Mouse (Mus musculus): ENCODE measurements around the gene Galnt10. TPM values are rescaled to one million over a fixed set of nuclear protein-coding genes. Genes with fewer than 3 reads are reported as not detected.

The Galnt10 gene
- polyA plus RNA-seq, 1 experiment from 2014 or later: 8.8 TPM

DNA sequence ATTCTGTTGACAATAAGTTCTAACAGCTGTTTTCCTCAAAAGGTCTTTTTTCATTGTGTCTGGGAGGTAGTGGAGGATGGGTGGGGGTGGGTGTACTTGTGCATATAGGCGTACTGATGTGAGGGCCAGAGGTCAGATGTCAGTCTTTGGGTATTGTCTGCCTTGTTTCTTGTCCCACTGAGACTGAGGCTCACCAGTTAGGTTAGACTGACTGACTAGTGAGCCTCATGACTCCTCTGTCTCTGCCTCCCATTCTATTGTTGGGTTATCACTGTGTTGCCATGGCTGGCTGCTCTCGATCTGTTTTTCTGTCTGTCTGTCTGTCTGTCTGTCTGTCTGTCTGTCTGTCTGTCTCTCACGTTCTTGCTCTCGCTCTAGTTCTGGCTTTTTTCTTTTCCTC, 9.1 kb downstream of the Galnt10 start:
- Histone ChIP-seq H3K9ac (no peak overlapping the region), H3K4me3 (replicated peaks; ENCODE audit: low read length) (no peak overlapping the region), H3K9me3 (ENCODE audit: control insufficient read depth, low read length) (no peaks in the 10 kb centered on the region), H3K36me3 (replicated peaks; ENCODE audit: control insufficient read depth, insufficient read depth) (no peaks in the 10 kb centered on the region), H3K4me2 (replicated peaks) (no peak overlapping the region), H3K27ac (no peak overlapping the region), H3K27me3 (ENCODE audit: control insufficient read depth, insufficient read depth, low read length) (no peaks in the 10 kb centered on the region), H3K4me1 (replicated peaks; ENCODE audit: control insufficient read depth, insufficient read depth, low read length) (peaks cover 24% of the 10 kb centered on the region)
- WGBS: 16% methylated on average over 4 of the region's 4 CpGs
- ATAC-seq (ENCODE audit: low FRiP score) (no peak), DNase-seq (ENCODE audit: low spot score) (no peak)

DNA sequence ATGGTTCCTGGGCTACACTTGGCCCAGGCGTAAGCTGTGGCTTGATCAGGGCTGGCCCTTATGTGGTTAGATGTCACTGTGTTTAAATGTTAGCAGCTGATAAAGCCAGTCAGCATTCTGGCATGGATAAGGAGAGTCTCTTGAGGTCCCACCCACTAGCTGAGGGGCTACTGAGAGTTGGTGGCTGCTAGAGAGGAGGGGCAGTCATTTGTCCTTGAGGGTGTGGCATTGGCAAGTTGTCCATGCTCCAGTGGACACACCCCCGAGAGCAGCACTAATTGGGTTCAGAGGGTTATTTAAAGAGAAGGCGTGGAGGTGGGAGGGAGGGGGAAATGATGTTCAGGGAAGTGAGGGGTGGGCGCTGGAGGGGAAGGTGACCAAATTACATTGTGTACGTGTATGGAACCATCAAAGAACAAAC, 9.7 kb downstream of the Galnt10 start:
- Histone ChIP-seq H3K4me1 (replicated peaks; ENCODE audit: control insufficient read depth, insufficient read depth, low read length) (peaks cover 22% of the 10 kb centered on the region), H3K9me3 (ENCODE audit: control insufficient read depth, low read length) (no peaks in the 10 kb centered on the region), H3K27ac (no peak overlapping the region), H3K36me3 (replicated peaks; ENCODE audit: control insufficient read depth, insufficient read depth) (no peaks in the 10 kb centered on the region), H3K27me3 (ENCODE audit: control insufficient read depth, insufficient read depth, low read length) (no peaks in the 10 kb centered on the region), H3K9ac (no peak overlapping the region), H3K4me2 (replicated peaks) (no peak overlapping the region), H3K4me3 (replicated peaks; ENCODE audit: low read length) (no peak overlapping the region)
- 31% methylated on average over 5 of the region's 5 CpGs for WGBS
- ATAC-seq (ENCODE audit: low FRiP score): no peak
- DNase-seq (ENCODE audit: low spot score): no peak

GRCm38 (mm10) chr11:57655669-57656325, 10.6 kb downstream of the Galnt10 start:
- H3K4me1 ChIP-seq (replicated peaks; ENCODE audit: control insufficient read depth, insufficient read depth, low read length): peaks cover 16% of the 10 kb centered on the region; the same call in 1 of the 2 replicates
- H3K27me3 ChIP-seq (ENCODE audit: control insufficient read depth, insufficient read depth, low read length): no peaks in the 10 kb centered on the region
- H3K27ac ChIP-seq: no peak overlapping the region
- no peak overlapping the region for H3K9ac ChIP-seq
- H3K36me3 ChIP-seq (replicated peaks; ENCODE audit: control insufficient read depth, insufficient read depth): no peaks in the 10 kb centered on the region
- no peak overlapping the region for H3K4me3 ChIP-seq (replicated peaks; ENCODE audit: low read length)
- 44% methylated on average over 10 of the region's 10 CpGs for WGBS
- H3K4me2 ChIP-seq (replicated peaks): no peak overlapping the region
- H3K9me3 ChIP-seq (ENCODE audit: control insufficient read depth, low read length): no peaks in the 10 kb centered on the region
- ATAC-seq (ENCODE audit: low FRiP score) (no peak), DNase-seq (ENCODE audit: low spot score) (no peak)

DNA sequence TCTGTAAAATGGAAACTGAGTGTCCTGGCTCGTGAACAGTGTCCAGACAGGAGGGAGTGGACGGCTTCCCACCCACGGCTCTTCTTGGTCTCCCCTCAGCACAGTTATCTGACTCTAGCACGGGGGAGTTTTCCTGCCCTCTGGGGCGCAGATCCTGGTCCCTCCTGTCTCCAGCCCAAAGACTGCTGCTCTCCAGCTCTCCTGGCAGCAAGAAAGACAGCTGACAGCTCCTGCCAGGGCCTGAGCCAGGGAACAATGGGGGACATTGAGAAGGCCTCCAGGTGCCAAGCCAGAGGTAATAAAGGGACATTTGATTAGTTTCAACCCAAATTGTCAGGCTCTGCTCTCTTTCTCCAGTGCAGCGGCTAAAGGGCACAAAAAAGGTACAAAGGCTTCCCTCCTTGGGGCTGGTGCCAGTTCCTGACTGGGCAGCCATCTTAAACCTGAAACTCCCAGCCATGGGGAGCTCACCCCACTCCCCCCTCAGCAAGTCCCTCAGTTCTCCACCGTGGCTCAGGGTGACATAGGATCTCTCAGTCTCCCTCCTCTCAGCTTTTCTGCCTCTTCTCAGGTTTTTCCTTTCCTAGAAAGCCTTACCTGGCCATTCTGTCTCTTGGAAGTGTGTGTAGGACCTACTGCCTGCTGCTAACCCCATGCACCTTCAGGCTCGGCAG, 11.5 kb downstream of the Galnt10 start:
- H3K4me1 ChIP-seq (replicated peaks; ENCODE audit: control insufficient read depth, insufficient read depth, low read length): peaks cover 14% of the 10 kb centered on the region; the same call in 1 of the 2 replicates
- WGBS: 48% methylated on average over 8 of the region's 8 CpGs
- no peaks in the 10 kb centered on the region for H3K36me3 ChIP-seq (replicated peaks; ENCODE audit: control insufficient read depth, insufficient read depth)
- no peak overlapping the region for H3K27ac ChIP-seq
- ATAC-seq (ENCODE audit: low FRiP score) (no peak), DNase-seq (ENCODE audit: low spot score) (no peak)
- no peaks in the 10 kb centered on the region for H3K9me3 ChIP-seq (ENCODE audit: control insufficient read depth, low read length)
- no peak overlapping the region for H3K4me3 ChIP-seq (replicated peaks; ENCODE audit: low read length)
- no peak overlapping the region for H3K4me2 ChIP-seq (replicated peaks)
- no peaks in the 10 kb centered on the region for H3K27me3 ChIP-seq (ENCODE audit: control insufficient read depth, insufficient read depth, low read length)
- no peak overlapping the region for H3K9ac ChIP-seq

DNA sequence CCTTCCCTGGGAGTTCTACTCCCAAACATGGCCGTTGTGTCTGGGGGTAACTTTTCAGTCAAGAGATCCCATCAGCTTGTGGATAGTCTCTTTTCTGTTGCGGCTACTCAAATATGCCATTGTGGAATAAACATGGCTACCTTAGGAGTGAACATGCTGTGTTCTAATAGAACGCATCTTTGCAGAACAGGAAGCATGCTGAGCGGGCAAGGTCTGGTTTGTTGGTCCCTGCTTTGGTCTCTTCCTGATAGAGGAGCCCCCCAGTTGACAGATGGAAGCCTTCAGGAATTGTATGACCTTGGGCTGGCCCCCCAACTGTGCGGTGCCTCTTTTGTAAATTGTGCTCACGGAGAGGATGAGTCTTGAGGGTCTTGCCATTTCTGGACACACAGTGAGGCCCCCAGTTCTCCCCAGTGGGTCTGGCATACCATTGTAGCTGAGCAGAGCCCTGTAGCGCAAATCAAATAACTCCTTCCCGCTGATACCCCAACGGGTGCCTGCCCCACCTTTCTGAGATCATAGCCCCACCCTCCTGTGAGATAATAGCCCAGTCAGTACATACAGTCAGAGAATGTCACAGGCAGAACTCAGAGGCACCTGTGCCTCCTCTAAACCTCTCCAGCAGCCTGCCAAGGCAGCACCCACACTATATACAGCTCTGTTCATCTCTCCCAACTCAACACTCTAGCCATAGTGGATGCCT, 12.3 kb downstream of the Galnt10 start:
- Histone ChIP-seq H3K4me2 (replicated peaks) (no peak overlapping the region), H3K9ac (no peak overlapping the region), H3K27ac (no peak overlapping the region), H3K4me1 (replicated peaks; ENCODE audit: control insufficient read depth, insufficient read depth, low read length) (peaks cover 12% of the 10 kb centered on the region; the same call in 1 of the 2 replicates), H3K9me3 (ENCODE audit: control insufficient read depth, low read length) (no peaks in the 10 kb centered on the region), H3K36me3 (replicated peaks; ENCODE audit: control insufficient read depth, insufficient read depth) (no peaks in the 10 kb centered on the region), H3K27me3 (ENCODE audit: control insufficient read depth, insufficient read depth, low read length) (no peaks in the 10 kb centered on the region), H3K4me3 (replicated peaks; ENCODE audit: low read length) (no peak overlapping the region)
- ATAC-seq (ENCODE audit: low FRiP score) (no peak), DNase-seq (ENCODE audit: low spot score) (no peak)
- WGBS: 78% methylated on average over 9 of the region's 9 CpGs

- Histone ChIP-seq H3K4me1 (replicated peaks; ENCODE audit: control insufficient read depth, insufficient read depth, low read length) (peaks cover 14% of the 10 kb centered on the region), H3K4me3 (replicated peaks; ENCODE audit: low read length) (no peak overlapping the region), H3K27ac (no peak overlapping the region), H3K9ac (no peak overlapping the region), H3K9me3 (ENCODE audit: control insufficient read depth, low read length) (no peaks in the 10 kb centered on the region), H3K27me3 (ENCODE audit: control insufficient read depth, insufficient read depth, low read length) (no peaks in the 10 kb centered on the region), H3K36me3 (replicated peaks; ENCODE audit: control insufficient read depth, insufficient read depth) (no peaks in the 10 kb centered on the region), H3K4me2 (replicated peaks) (no peak overlapping the region)
- ATAC-seq (ENCODE audit: low FRiP score): no peak
- DNase-seq (ENCODE audit: low spot score): no peak
- 89% methylated on average over 3 of the region's 3 CpGs for WGBS
These were observed 13.0 kb downstream of the Galnt10 start for GRCm38 (mm10) chr11:57658214-57658613.

GRCm38 (mm10) chr11:57658751-57659150, 13.5 kb downstream of the Galnt10 start:
- no peaks in the 10 kb centered on the region for H3K9me3 ChIP-seq (ENCODE audit: control insufficient read depth, low read length)
- 94% methylated on average over 6 of the region's 6 CpGs for WGBS

DNA sequence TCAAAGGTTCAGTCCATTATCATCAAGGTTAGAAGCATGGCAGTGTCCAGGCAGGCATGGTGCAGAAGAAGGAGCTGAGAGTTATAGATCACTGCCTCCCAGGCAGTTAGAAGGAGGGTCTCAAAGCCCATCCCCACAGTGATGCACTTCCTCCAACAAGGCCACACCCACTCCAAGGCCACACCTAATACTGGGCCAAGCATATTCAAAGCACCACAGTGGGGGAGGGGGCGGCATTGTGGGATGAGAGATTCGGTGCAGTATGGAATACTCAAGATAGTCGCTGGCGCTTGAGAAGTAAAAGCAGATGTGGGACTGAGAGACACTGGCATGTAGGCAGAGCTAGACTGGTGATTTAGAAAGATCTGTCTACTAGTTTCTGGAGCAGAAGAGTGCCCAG, 14.9 kb downstream of the Galnt10 start:
- H3K4me2 ChIP-seq (replicated peaks): no peak overlapping the region
- no peak overlapping the region for H3K4me3 ChIP-seq (replicated peaks; ENCODE audit: low read length)
- ATAC-seq (ENCODE audit: low FRiP score): no peak
- H3K27ac ChIP-seq: no peak overlapping the region
- no peaks in the 10 kb centered on the region for H3K9me3 ChIP-seq (ENCODE audit: control insufficient read depth, low read length)
- DNase-seq (ENCODE audit: low spot score): no peak
- no peaks in the 10 kb centered on the region for H3K36me3 ChIP-seq (replicated peaks; ENCODE audit: control insufficient read depth, insufficient read depth)
- 93% methylated on average over 4 of the region's 4 CpGs for WGBS
- no peaks in the 10 kb centered on the region for H3K27me3 ChIP-seq (ENCODE audit: control insufficient read depth, insufficient read depth, low read length)
- peaks cover 10% of the 10 kb centered on the region for H3K4me1 ChIP-seq (replicated peaks; ENCODE audit: control insufficient read depth, insufficient read depth, low read length)
- H3K9ac ChIP-seq: no peak overlapping the region

More at GRCm38 (mm10) chr11:57658751-57659150, 13.5 kb downstream of the Galnt10 start:
- DNase-seq (ENCODE audit: low spot score): no peak
- Histone ChIP-seq H3K9ac (no peak overlapping the region), H3K27ac (no peak overlapping the region), H3K27me3 (ENCODE audit: control insufficient read depth, insufficient read depth, low read length) (no peaks in the 10 kb centered on the region), H3K4me1 (replicated peaks; ENCODE audit: control insufficient read depth, insufficient read depth, low read length) (peaks cover 14% of the 10 kb centered on the region), H3K4me3 (replicated peaks; ENCODE audit: low read length) (no peak overlapping the region), H3K36me3 (replicated peaks; ENCODE audit: control insufficient read depth, insufficient read depth) (no peaks in the 10 kb centered on the region), H3K4me2 (replicated peaks) (no peak overlapping the region)
- no peak for ATAC-seq (ENCODE audit: low FRiP score)

- no peak overlapping the region for H3K27ac ChIP-seq
- no peaks in the 10 kb centered on the region for H3K27me3 ChIP-seq (ENCODE audit: control insufficient read depth, insufficient read depth, low read length)
- H3K9me3 ChIP-seq (ENCODE audit: control insufficient read depth, low read length): no peaks in the 10 kb centered on the region
- H3K4me2 ChIP-seq (replicated peaks): no peak overlapping the region
- H3K9ac ChIP-seq: no peak overlapping the region
- H3K36me3 ChIP-seq (replicated peaks; ENCODE audit: control insufficient read depth, insufficient read depth): no peaks in the 10 kb centered on the region
- no peak for DNase-seq (ENCODE audit: low spot score)
- WGBS: 72% methylated on average over 5 of the region's 5 CpGs
- H3K4me3 ChIP-seq (replicated peaks; ENCODE audit: low read length): no peak overlapping the region
- peaks cover 10% of the 10 kb centered on the region for H3K4me1 ChIP-seq (replicated peaks; ENCODE audit: control insufficient read depth, insufficient read depth, low read length)
- no peak for ATAC-seq (ENCODE audit: low FRiP score)
These were observed 15.6 kb downstream of the Galnt10 start for GRCm38 (mm10) chr11:57660814-57661213.

All from hindbrain, embryonic 14.5 days (tissue).